Mouse (Mus musculus) frontal cortex, postnatal 36 days (tissue): ENCODE data around the gene Crmp1.
A peak's percentile ranks its signal among the peaks of the same experiment; 100 is the strongest.

Experiments used
- DNase-seq, 2 experiments: peaks; one replicate each; pipeline ENCODE4 v3.0.0; 2022; ENCODE audit warnings: low spot score in 2 of 2

Gene Crmp1

DNA sequence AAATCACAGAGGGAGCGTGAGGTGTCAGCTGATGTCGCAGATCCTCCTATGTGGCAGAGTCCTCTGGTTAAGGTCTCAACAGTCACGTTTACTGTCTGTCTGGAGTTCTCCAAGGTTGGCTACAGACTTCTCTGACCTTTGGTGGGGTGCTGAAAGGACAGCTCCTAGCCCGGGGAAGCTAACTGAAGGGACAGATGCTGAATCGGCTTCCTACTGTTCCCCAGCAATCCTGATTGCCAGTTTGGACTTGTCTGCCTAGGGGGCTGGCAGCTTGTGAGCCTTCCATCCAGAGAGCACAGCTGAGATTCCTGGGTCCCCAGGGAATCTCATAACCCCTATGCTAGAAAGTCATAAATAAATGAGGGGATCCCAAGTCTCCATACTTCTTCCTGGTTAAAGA is 1.2 kb upstream of the Crmp1 start:
- no peak for DNase-seq

DNA sequence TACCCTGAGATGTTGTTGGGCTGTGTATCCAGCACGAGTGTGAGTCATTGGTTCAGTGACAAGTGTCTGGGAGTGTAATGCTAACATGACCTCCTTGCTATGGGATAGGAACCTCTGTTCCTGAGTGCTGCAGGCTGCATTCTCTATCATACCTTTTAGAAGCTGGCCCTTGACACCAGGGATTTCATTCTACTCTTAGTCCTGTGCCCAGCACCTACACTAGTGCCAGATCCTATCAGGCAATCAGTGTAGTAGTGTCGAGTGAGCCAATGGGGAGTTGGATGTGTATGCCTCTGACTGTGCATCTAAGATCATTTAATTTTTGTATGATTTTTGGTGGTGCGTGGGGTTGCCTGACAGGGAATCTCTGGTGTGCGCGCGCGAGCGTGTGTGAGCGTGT is 516 bp upstream of the Crmp1 start:
- no peak for DNase-seq

DNA sequence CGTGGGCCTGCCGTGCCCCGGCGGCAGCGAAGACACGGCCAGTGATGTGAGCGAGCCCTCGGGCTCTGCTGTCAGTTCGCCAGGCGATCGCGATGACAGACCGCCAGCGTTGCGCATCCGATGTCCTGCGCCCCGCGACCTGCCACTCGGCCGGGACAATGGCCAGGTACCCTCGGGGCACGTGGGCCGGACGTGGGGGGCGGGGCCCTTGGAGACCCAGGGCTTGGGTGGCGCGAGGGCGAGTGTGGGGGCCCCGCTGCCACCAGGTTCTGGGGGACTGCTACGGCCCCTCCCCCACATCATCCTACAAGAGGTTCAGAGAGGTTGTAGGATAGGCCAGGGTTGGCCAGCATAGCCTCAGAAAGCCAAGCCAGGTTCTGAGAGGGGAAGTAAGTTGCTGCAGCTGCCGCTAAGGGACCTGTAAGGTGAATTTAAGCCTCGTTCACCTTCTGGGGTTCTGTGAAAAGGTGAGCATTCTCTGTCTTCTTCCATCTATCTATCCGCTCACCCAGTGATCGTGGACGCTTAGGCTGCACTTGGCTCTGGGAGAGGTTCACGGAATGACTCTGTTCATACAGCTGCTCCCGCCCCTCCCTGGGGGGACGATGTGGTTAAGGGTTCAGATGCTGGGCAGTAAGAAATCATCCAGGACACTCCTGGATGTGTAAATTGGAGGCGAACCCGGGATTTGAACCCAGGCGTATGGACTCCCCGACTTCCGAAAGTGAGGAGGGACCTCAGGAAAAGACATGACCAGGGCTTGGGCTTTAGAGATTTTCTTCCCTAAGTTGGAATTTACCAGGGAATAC is 824 bp downstream of the Crmp1 start:
- no peak for DNase-seq

- DNase-seq: peak in 1 of 2 experiments; percentile 45
Observed at GRCm38 (mm10) chr5:37243169-37243886, 1.6 kb downstream of the Crmp1 start.

GRCm38 (mm10) chr5:37244161-37244560 is 2.4 kb downstream of the Crmp1 start:
- DNase-seq: peak; percentile 74 to 80

DNA sequence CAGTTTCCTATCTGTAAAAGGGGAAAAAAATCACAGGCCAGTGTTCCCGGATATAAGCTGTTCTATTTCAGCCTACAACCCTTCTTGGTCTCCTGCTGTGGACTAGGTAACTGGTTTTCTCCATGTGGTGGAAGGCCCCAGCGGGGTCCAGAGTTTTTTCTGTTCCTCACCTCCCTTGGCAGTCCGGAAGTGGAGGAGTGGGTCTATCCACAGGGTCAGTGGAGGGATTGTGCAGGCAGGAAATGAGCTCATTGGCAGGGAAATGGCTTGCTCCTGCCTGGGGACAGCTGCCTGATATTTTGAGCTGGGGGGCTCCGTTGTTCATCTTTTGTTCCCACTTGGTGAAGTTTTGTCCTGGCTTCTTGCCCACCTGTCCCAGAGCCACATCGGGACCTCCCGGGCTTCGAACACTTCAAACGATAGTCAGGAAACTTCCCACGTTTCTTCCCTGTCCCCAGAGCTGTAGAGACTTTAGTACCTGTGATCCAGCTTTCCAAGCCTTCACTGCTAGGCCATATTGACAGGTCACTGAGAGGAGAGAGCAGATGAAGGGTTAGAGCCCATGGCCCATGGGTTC is 3.0 kb downstream of the Crmp1 start:
- no peak for DNase-seq

- peak; percentile 74 to 80 for DNase-seq
Observed at GRCm38 (mm10) chr5:37245651-37246050, 3.9 kb downstream of the Crmp1 start.

DNA sequence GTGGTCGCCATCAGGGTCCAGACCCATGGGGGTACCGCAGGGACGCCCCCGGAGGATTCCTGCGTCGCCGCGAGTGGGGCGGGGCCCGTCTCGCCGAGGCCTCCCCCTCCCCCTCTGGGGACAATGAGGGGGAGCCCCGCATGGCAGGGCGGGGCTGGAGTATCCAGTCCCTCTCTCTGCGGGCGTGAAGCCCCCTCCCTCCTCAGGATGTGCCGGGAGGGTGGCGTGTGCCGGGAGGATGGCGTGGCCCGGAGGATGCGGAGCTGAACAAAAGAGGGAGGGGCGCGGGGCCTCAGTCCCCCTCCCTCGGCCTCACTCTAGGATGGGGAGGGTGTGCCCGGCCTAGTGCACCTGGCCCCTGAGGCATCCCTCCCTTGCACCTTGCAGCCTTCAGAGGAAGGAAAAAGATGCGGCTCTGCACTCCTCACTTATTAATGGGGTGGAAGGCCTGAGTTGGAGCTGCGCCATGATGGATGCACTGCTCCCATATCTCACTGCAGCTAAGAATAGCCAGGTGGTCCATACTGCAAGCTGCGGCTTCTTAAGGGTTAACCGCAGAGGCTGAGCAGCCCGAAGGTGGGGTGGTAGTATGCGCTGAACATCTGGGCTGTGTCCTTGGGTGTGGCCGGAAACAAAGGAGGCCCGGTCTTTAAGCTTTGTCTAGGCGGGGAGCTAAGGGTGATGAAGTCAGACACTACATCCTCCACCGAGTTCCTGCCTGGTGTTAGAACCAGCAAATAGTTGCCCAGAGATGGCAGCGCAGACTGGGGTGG is 4.6 kb downstream of the Crmp1 start:
- no peak for DNase-seq

GRCm38 (mm10) chr5:37247456-37247855 is 5.7 kb downstream of the Crmp1 start:
- DNase-seq: no peak

DNA sequence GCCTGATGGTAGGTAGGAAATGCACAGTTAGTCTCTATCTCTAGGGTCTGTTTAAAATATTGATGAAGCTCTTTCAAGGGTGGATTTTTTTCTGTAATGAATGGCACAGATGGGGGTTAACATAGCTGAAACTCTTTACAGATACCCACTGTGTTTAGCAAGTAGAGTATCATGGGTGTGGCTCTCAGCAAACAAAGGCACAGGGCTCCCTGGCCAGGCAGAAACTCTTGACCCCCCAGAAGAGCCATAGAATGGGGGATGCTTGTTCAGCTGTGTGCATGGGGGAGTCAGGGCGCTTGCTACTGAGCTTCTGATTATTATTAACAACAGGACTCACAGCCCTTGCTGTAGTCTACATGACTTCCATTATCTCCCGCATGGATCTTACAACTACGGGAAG is 7.1 kb downstream of the Crmp1 start:
- no peak for DNase-seq

- no peak for DNase-seq
Observed at GRCm38 (mm10) chr5:37251596-37251995, 9.9 kb downstream of the Crmp1 start.

- peak in 1 of 2 experiments; percentile 73 for DNase-seq
Observed at GRCm38 (mm10) chr5:37252101-37252804, 10.5 kb downstream of the Crmp1 start.

- DNase-seq: no peak
Observed at GRCm38 (mm10) chr5:37254523-37254922, 12.8 kb downstream of the Crmp1 start.

- no peak for DNase-seq
Observed at GRCm38 (mm10) chr5:37256823-37257222, 15.1 kb downstream of the Crmp1 start.

DNA sequence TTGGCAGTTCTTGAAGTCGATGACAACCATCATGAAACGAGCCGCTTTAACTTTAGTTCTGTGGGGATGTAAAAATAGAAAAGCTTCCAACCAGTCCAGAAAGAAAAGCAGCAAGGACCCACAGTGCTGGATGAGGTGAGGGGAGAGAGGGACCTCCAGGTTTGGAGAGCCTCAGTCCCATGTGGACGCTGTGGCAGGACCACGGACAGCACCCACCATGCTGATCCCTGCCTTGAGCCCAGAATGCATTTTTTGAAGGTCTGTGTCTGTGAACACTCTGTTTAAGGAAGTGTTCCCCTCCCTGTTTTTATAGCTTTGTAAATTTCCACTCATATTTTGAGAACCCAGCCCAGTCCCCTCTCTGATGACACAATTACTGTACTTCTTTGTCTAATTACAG is 15.5 kb downstream of the Crmp1 start:
- DNase-seq: no peak

DNA sequence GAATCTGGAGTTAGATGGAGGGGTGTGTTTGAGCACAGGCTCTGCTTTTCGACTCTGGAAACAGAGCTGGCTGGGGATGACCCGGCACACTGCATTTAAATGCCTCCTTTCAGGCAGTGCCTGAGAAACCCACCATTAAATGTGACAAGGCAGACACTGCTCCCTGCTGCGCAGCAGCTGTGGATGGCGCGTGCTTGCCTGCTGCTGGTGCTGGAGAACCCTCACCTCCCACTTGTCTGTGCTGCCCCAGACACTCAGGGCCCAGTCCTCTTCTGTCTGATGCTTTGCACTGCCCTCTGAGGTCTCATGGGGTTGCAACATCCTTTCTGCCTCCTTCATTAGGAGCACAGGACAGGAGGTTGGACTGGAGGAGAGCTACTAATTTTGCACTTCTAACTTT is 20.0 kb downstream of the Crmp1 start:
- no peak for DNase-seq

DNA sequence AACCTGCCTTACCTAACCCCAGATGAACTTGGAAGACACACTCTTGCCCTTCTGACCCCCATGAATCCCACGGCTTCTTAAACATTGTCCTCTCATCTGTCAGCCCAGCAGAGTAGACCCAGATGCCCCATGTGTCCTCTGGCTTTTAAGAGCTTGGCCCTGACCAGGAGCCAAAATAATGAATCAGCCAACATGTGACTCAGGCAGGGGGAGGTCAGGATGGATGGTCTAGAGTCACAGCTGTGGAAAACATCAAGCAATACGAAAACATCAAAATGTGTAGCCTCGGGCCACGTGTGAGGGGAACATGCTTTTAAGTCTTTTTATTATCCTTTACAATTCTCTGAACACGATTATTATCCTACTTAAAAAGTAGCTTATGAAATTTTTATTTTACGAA is 22.1 kb downstream of the Crmp1 start:
- DNase-seq: no peak

- peak in 1 of 2 experiments; percentile 20 for DNase-seq
Observed at GRCm38 (mm10) chr5:37281021-37281420, 39.3 kb downstream of the Crmp1 start.

- peak; percentile 49 to 66 for DNase-seq
Observed at GRCm38 (mm10) chr5:37288374-37288773, 46.6 kb downstream of the Crmp1 start.

- peak; percentile 48 to 76 for DNase-seq
Observed at GRCm38 (mm10) chr5:37289236-37289635, 47.5 kb downstream of the Crmp1 start.

GRCm38 (mm10) chr5:37290983-37291382 is 49.2 kb downstream of the Crmp1 start:
- peak in 1 of 2 experiments; percentile 54 for DNase-seq
